Mouse (Mus musculus) embryonic facial prominence, embryonic 15.5 days (tissue): ENCODE measurements at regions not wholly inside any gene's neighbourhood (a gene's known extent, or its start where the extent isn't known, plus 50 kb on each side); places are given as distances from the start of the nearest gene placed in this dataset.
"Not testable (repeated sequence)": the region's sequence is repeated elsewhere in the genome, so short reads cannot be mapped to it uniquely, and the experiment has no call there.

ENCODE experiments used
- ATAC-seq: fragments of 200-750 bp; cut with Nextera tagmentation; 2 replicates; pipeline ENCODE4 v1.8.0; 2017; ENCODE audit warnings: low read depth, moderate TSS enrichment; ENCODE audit not compliant: insufficient number of reproducible peaks, low FRiP score, low TSS enrichment
- H3K27ac ChIP-seq: fragments of 300-500 bp; sonication (generic); replicated peaks from 2 replicates; pipeline ENCODE4 v1.5.1; 2015; ENCODE audit warnings: mild to moderate bottlenecking, inconsistent platforms
- H3K27me3 ChIP-seq: fragments of 300-500 bp; sonication (generic); 2 replicates; pipeline ENCODE4 v1.6.1; 2015; ENCODE audit warnings: inconsistent platforms
- H3K36me3 ChIP-seq: fragments of 300-500 bp; sonication (generic); 2 replicates; pipeline ENCODE4 v1.6.1; 2015; ENCODE audit warnings: mild to moderate bottlenecking, inconsistent platforms
- H3K4me1 ChIP-seq: fragments of 300-500 bp; sonication (generic); 2 replicates; pipeline ENCODE4 v1.6.1; 2015; ENCODE audit warnings: inconsistent platforms
- H3K4me2 ChIP-seq: fragments of 300-500 bp; sonication (generic); replicated peaks from 2 replicates; pipeline ENCODE4 v1.6.1; 2015; ENCODE audit warnings: mild to moderate bottlenecking, inconsistent platforms
- H3K4me3 ChIP-seq: fragments of 300-500 bp; sonication (generic); replicated peaks from 2 replicates; pipeline ENCODE4 v1.5.1; 2015; ENCODE audit warnings: mild to moderate bottlenecking, inconsistent platforms
- H3K9ac ChIP-seq: fragments of 300-500 bp; sonication (generic); 2 replicates; pipeline ENCODE4 v1.6.1; 2015; ENCODE audit warnings: inconsistent platforms
- H3K9me3 ChIP-seq: fragments of 300-500 bp; sonication (generic); replicated peaks from 2 replicates; pipeline ENCODE4 v1.6.1; 2016; ENCODE audit warnings: inconsistent platforms
- WGBS: fragments of 180-500 bp; shearing (Covaris S2); methylation state at CpG from one replicate; pipeline ENCODE4 v1.1.7; 2015; 5-methylcytosine and 5-hydroxymethylcytosine counted together

DNA sequence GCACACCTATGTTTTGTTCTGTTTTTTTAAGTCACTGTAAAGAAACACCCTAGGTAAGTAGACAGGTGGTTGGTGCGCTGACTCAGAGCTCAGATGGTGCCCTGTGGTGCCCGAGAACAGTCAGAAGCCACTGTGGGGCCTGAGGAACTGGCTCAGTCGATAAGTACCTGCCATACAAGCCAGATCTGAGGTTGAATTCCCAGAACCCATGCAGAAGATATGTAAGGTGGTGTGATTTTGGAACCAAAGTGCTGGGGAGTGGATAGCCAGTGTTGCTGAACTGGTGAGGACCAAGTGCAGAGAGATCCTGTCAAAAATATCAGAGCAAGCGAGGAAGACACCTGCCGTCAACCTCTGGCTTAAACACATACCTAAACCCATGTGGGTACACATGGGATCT is 65.4 kb downstream of the Chst1 start:
- H3K27me3 ChIP-seq = no peaks in the 10 kb centered on the region
- no peak for ATAC-seq
- WGBS = 61% methylated on average over 5 of the region's 5 CpGs
- no peak overlapping the region for H3K4me3 ChIP-seq
- H3K9ac ChIP-seq = no peak overlapping the region
- no peak overlapping the region for H3K4me2 ChIP-seq
- H3K36me3 ChIP-seq = no peaks in the 10 kb centered on the region
- no peaks in the 10 kb centered on the region for H3K4me1 ChIP-seq
- no peaks in the 10 kb centered on the region for H3K9me3 ChIP-seq
- no peak overlapping the region for H3K27ac ChIP-seq

DNA sequence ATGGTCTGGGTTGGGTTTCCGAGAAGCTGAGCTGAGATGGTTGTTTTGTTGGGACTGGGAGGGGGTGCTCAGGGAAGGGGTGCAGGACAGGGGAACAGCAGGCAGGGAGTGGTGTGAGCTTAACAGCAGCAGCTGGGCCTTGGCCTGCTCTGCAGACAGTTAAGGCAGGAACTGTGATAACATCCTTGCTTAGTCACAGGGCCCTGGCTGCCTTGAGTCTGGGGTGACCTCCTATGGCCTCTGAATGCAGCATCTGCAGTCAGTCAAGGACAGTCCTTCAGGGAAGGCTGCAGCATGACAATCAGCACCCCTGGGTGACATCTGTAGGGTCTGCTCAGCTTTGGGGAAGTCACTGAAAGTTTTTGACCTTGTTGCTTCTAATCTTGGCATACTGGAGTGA is 67.7 kb downstream of the Chst1 start:
- H3K36me3 ChIP-seq = no peaks in the 10 kb centered on the region
- WGBS = 52% methylated on average over 1 of the region's 1 CpGs
- ATAC-seq = no peak
- no peak overlapping the region for H3K27ac ChIP-seq
- no peak overlapping the region for H3K4me3 ChIP-seq
- no peak overlapping the region for H3K4me2 ChIP-seq
- H3K27me3 ChIP-seq = 0 out of 2 replicates have a peak, but pooled peaks cover 2% of the 10 kb centered on the region
- H3K9me3 ChIP-seq = no peaks in the 10 kb centered on the region
- no peaks in the 10 kb centered on the region for H3K4me1 ChIP-seq
- no peak overlapping the region for H3K9ac ChIP-seq

GRCm38 (mm10) chr2:92667756-92668155 is 68.2 kb downstream of the Chst1 start:
- no peak for ATAC-seq
- Histone ChIP-seq H3K27me3 (0 out of 2 replicates have a peak, but pooled peaks cover 2% of the 10 kb centered on the region), H3K4me3 (no peak overlapping the region), H3K4me1 (no peaks in the 10 kb centered on the region), H3K9me3 (no peaks in the 10 kb centered on the region), H3K4me2 (no peak overlapping the region), H3K36me3 (no peaks in the 10 kb centered on the region), H3K27ac (no peak overlapping the region), H3K9ac (no peak overlapping the region)
- WGBS = 53% methylated on average over 6 of the region's 6 CpGs

GRCm38 (mm10) chr2:92669431-92670081 is 70.0 kb downstream of the Chst1 start:
- H3K9me3 ChIP-seq, H3K27ac ChIP-seq, H3K9ac ChIP-seq, H3K36me3 ChIP-seq, H3K4me1 ChIP-seq, ATAC-seq, H3K27me3 ChIP-seq, H3K4me2 ChIP-seq, H3K4me3 ChIP-seq: not testable (repeated sequence)
- WGBS = 23% methylated on average over 9 of the region's 10 CpGs

GRCm38 (mm10) chr2:92671586-92671985 is 72.1 kb downstream of the Chst1 start:
- Histone ChIP-seq H3K4me1 (no peaks in the 10 kb centered on the region), H3K9me3 (no peaks in the 10 kb centered on the region), H3K27me3 (0 out of 2 replicates have a peak, but pooled peaks cover 2% of the 10 kb centered on the region), H3K4me3 (no peak overlapping the region), H3K9ac (no peak overlapping the region), H3K36me3 (no peaks in the 10 kb centered on the region), H3K4me2 (no peak overlapping the region), H3K27ac (no peak overlapping the region)
- no peak for ATAC-seq
- 27% methylated on average over 5 of the region's 5 CpGs for WGBS

DNA sequence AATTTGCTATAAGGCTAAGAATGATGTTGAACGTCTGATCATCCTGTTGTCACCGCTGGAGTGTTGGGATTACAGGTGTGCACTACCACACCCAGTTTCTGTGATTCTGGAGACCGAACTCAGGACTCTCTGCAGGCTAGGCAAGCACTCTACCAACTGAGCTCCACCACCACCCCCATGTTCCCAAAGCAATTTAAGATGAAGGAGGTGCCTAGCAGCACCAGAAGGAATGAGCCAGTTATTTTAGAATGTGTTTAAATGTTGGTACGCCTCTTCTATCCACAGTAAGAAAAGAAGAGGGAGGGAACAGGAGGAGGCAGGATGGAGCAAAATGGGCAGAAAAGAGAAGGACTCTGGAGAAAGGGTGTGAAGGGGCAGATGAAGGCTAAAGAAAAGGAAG is 72.6 kb downstream of the Chst1 start:
- Histone ChIP-seq H3K27ac (no peak overlapping the region), H3K36me3 (no peaks in the 10 kb centered on the region), H3K4me2 (no peak overlapping the region), H3K9me3 (no peaks in the 10 kb centered on the region), H3K27me3 (0 out of 2 replicates have a peak, but pooled peaks cover 2% of the 10 kb centered on the region), H3K4me3 (no peak overlapping the region), H3K9ac (no peak overlapping the region), H3K4me1 (no peaks in the 10 kb centered on the region)
- ATAC-seq = no peak
- WGBS = 66% methylated on average over 4 of the region's 4 CpGs

DNA sequence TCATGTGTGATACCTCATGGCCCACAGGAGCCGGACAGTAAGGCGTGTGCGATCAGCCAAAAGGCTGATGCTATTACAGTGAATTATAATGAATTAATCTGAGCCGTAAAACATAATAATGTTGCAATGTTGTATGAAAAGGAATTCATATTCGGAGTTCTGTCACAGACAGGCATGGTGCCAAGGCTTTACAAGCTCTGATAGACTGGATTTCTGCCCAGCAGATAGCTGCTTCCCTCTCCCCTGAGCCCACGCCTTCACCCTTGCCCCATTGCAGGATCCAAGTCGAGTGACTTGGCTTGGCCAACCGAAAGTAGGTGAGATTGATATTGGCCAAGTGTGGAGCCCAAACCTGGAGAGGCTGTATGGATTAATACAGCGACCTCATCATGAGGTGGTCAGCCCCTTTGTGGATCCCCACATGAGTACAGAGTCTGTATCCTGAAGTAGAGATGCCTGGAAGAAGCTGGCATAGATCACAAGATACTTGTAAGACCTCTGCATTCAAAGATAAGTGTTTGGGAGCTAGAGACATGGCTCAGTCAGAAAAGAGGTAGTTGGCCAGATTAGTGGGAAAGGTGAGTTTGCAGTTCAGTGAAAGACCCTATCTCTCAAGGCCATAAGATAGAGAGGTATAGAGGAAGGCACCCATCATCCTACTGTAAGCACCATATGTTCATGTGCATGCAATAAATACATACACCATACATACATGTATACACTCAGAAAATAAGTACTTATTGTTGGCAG is 73.7 kb downstream of the Chst1 start:
- Histone ChIP-seq H3K27ac (no peak overlapping the region), H3K36me3 (no peaks in the 10 kb centered on the region), H3K4me1 (no peaks in the 10 kb centered on the region), H3K9ac (no peak overlapping the region), H3K4me2 (no peak overlapping the region), H3K4me3 (no peak overlapping the region), H3K9me3 (no peaks in the 10 kb centered on the region), H3K27me3 (0 out of 2 replicates have a peak, but pooled peaks cover 2% of the 10 kb centered on the region)
- WGBS = 82% methylated on average over 9 of the region's 9 CpGs
- ATAC-seq = no peak

- WGBS = 22% methylated on average over 4 of the region's 4 CpGs
- Histone ChIP-seq H3K4me2 (no peak overlapping the region), H3K27ac (no peak overlapping the region), H3K9ac (no peak overlapping the region), H3K27me3 (0 out of 2 replicates have a peak, but pooled peaks cover 2% of the 10 kb centered on the region), H3K4me1 (no peaks in the 10 kb centered on the region), H3K36me3 (no peaks in the 10 kb centered on the region), H3K9me3 (no peaks in the 10 kb centered on the region), H3K4me3 (no peak overlapping the region)
- no peak for ATAC-seq
These were observed 74.4 kb downstream of the Chst1 start for GRCm38 (mm10) chr2:92673931-92674330.

GRCm38 (mm10) chr2:92675247-92675646 is 75.7 kb downstream of the Chst1 start:
- Histone ChIP-seq H3K4me2 (no peak overlapping the region), H3K27me3 (0 out of 2 replicates have a peak, but pooled peaks cover 2% of the 10 kb centered on the region), H3K9ac (no peak overlapping the region), H3K4me3 (no peak overlapping the region), H3K36me3 (no peaks in the 10 kb centered on the region), H3K27ac (no peak overlapping the region), H3K9me3 (no peaks in the 10 kb centered on the region), H3K4me1 (no peaks in the 10 kb centered on the region)
- WGBS = 56% methylated on average over 9 of the region's 9 CpGs
- no peak for ATAC-seq

DNA sequence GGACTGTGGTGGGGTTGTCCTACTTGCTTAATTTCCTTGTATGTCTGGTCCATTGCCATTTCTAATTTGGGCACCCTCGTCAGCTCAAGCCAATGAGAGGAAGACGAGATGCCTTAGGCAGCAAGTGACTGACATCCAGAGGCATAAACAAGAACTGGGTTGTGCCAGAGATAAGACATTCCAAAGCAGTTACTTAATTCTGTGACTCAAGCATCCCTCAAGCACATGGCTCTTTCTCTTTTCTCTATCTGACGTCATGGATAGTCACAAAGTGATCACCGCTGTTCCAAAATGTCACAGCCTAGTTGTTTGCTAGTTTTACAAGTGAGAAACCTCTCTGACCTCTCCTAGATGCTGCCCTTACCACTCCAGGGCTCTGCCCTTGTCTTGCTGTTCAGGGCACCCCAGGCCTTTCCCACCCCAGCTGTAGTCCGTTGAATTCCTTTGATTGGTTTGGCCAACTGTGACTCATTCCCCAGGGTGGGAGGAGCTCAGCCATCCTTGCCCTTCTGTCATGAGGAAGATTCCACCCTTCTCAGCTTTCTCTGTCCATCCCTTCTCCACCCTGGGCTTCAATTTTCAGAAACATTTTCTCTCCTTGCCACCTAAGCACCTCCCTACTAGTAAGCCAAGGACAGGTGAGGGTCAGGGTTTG is 78.9 kb downstream of the Chst1 start:
- H3K9me3 ChIP-seq = no peaks in the 10 kb centered on the region
- H3K27me3 ChIP-seq = no peaks in the 10 kb centered on the region
- 65% methylated on average over 5 of the region's 5 CpGs for WGBS
- no peaks in the 10 kb centered on the region for H3K36me3 ChIP-seq
- no peak overlapping the region for H3K4me3 ChIP-seq
- H3K9ac ChIP-seq = no peak overlapping the region
- H3K4me2 ChIP-seq = no peak overlapping the region
- ATAC-seq = peak; percentile 27; the same call in 1 of the 2 replicates
- no peaks in the 10 kb centered on the region for H3K4me1 ChIP-seq
- H3K27ac ChIP-seq = no peak overlapping the region

DNA sequence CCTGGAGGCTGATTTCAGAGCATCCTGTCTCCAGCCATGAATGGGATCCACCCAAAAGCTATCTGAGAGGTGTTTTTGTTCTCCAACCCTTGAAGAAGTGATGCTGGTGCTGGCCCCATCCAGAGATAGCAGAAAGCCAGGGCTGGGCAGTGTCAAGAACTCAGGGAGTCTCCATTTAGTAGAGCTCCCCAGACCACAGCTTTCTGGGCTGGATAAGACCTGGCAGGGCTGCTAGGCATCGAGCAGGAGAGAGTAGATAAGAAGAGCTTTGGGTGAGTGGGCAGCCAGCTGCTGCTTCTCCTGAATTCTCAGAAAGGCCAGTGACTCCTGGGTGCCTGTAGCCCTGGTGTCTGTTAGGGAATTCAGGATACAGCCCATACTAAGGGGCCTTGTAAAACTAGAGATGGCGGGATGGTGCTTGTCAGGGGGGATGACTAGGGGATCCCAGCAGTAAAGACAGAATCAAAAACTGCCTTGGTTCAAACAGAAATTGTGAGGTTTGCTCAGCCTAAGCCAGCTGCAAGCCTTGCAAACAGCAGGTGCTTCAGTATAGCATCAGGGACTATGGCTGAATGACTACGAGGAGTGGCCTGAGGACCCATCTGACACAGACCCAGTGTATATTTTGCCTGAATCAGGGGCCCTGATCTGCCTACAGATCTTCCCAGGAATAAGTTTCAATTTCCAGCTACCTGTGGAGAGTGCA is 79.6 kb downstream of the Chst1 start:
- H3K27ac ChIP-seq = no peak overlapping the region
- H3K27me3 ChIP-seq = no peaks in the 10 kb centered on the region
- H3K9ac ChIP-seq = no peak overlapping the region
- H3K9me3 ChIP-seq = no peaks in the 10 kb centered on the region
- ATAC-seq = no peak
- 79% methylated on average over 3 of the region's 3 CpGs for WGBS
- no peak overlapping the region for H3K4me3 ChIP-seq
- no peak overlapping the region for H3K4me2 ChIP-seq
- H3K36me3 ChIP-seq = no peaks in the 10 kb centered on the region
- no peaks in the 10 kb centered on the region for H3K4me1 ChIP-seq
